Mouse (Mus musculus) C2C12 (cell line): ENCODE measurements around the gene Ap1s3. TPM values are rescaled to one million over a fixed set of nuclear protein-coding genes. Genes with fewer than 3 reads are reported as not detected.

Experiments
- H3K27me3 ChIP-seq: one replicate; pipeline ENCODE4 v1.6.1; 2011; ENCODE audit not compliant: control insufficient read depth, insufficient read depth, insufficient read length
- H3K36me3 ChIP-seq: one replicate; pipeline ENCODE4 v1.6.1; 2011; ENCODE audit not compliant: control insufficient read depth, insufficient read depth
- H3K4me3 ChIP-seq: one replicate; pipeline ENCODE4 v1.5.1; 2011; ENCODE audit warnings: mild to moderate bottlenecking, control low read depth; ENCODE audit not compliant: poor library complexity, insufficient read depth, severe bottlenecking
- H3K79me2 ChIP-seq: one replicate; pipeline ENCODE4 v1.6.1; 2011; ENCODE audit not compliant: control insufficient read depth, insufficient read depth
- H3K79me3 ChIP-seq: one replicate; pipeline ENCODE4 v1.6.1; 2011; ENCODE audit warnings: low read depth, control low read depth
- H3ac ChIP-seq: one replicate; pipeline ENCODE3; 2011; ENCODE audit warnings: low read depth; ENCODE audit not compliant: control insufficient read depth, insufficient read length
- CEBPB ChIP-seq: IDR thresholded peaks from one replicate; pipeline ENCODE4 v1.6.1; 2011; ENCODE audit warnings: low read depth, mild to moderate bottlenecking, control low read depth, moderate library complexity
- CTCF ChIP-seq: IDR thresholded peaks from one replicate; pipeline ENCODE4 v1.5.1; 2011; ENCODE audit not compliant: control insufficient read depth, insufficient read depth, insufficient read length
- FOSL1 ChIP-seq: IDR thresholded peaks from one replicate; pipeline ENCODE4 v1.8.0; 2011; ENCODE audit warnings: mild to moderate bottlenecking, low read length; ENCODE audit not compliant: poor library complexity, insufficient read depth, severe bottlenecking
- MAX ChIP-seq: IDR thresholded peaks from one replicate; pipeline ENCODE4 v1.6.1; 2011; ENCODE audit warnings: mild to moderate bottlenecking, control low read depth
- MYOD1 ChIP-seq: IDR thresholded peaks from one replicate; pipeline ENCODE4 v1.6.1; 2011; ENCODE audit warnings: low read depth; ENCODE audit not compliant: control insufficient read depth, insufficient read length
- MYOG ChIP-seq: IDR thresholded peaks from one replicate; pipeline ENCODE4 v1.6.1; 2011; ENCODE audit not compliant: control insufficient read depth, insufficient read length; ENCODE audit errors: extremely low read depth
- USF1 ChIP-seq: IDR thresholded peaks from one replicate; pipeline ENCODE4 v1.6.1; 2011; ENCODE audit warnings: low read depth, mild to moderate bottlenecking, control low read depth, moderate library complexity
- polyA plus RNA-seq: library from polyadenylated mRNA; unstranded; fragments of >200 nt; fragmentation: generic; extraction: Trizol; gene quantifications from one replicate; pipeline ENCODE4 v1.2.1, GENCODE M21; 2012; ENCODE audit warnings: missing spikeins

Ap1s3 gene
- polyA plus RNA-seq, 1 experiment = 1.4 TPM

GRCm38 (mm10) chr1:79657411-79657810, 14.4 kb downstream of the Ap1s3 start:
- TF ChIP-seq USF1 (no peak), CEBPB (no peak), MYOD1 (no peak), MAX (no peak), FOSL1 (no peak), MYOG (no peak), CTCF (no peak)
- Histone ChIP-seq H3K79me2 (no peaks in the 10 kb centered on the region), H3K27me3 (no peaks in the 10 kb centered on the region), H3K79me3 (no peaks in the 10 kb centered on the region), H3K36me3 (no peaks in the 10 kb centered on the region), H3ac (no peak overlapping the region), H3K4me3 (no peak overlapping the region)

- Histone ChIP-seq H3K27me3 (no peaks in the 10 kb centered on the region), H3K79me3 (no peaks in the 10 kb centered on the region)
Observed at GRCm38 (mm10) chr1:79655819-79656555, 15.8 kb downstream of the Ap1s3 start.

GRCm38 (mm10) chr1:79654948-79655347, 16.8 kb downstream of the Ap1s3 start:
- no peak for TF ChIP-seq MYOG
- TF ChIP-seq CTCF = no peak
- TF ChIP-seq USF1 = no peak
- no peak for TF ChIP-seq MAX
- TF ChIP-seq FOSL1 = no peak
- Histone ChIP-seq H3K79me3 (no peaks in the 10 kb centered on the region), H3K36me3 (no peaks in the 10 kb centered on the region), H3ac (no peak overlapping the region), H3K27me3 (no peaks in the 10 kb centered on the region), H3K4me3 (no peak overlapping the region), H3K79me2 (no peaks in the 10 kb centered on the region)

More at GRCm38 (mm10) chr1:79655819-79656555, 15.8 kb downstream of the Ap1s3 start:
- H3ac ChIP-seq = no peak overlapping the region
- no peak overlapping the region for H3K4me3 ChIP-seq
- H3K36me3 ChIP-seq = no peaks in the 10 kb centered on the region
- H3K79me2 ChIP-seq = no peaks in the 10 kb centered on the region
- TF ChIP-seq MAX (no peak), FOSL1 (no peak), MYOG (no peak), CTCF (no peak), CEBPB (no peak), USF1 (no peak), MYOD1 (no peak)

- Histone ChIP-seq H3K79me2 (no peaks in the 10 kb centered on the region), H3K79me3 (no peaks in the 10 kb centered on the region), H3ac (no peak overlapping the region), H3K27me3 (no peaks in the 10 kb centered on the region), H3K4me3 (no peak overlapping the region), H3K36me3 (no peaks in the 10 kb centered on the region)
- no peak for TF ChIP-seq MYOG
- TF ChIP-seq MAX = no peak
- no peak for TF ChIP-seq CEBPB
- TF ChIP-seq USF1 = no peak
- no peak for TF ChIP-seq CTCF
- TF ChIP-seq FOSL1 = no peak
- no peak for TF ChIP-seq MYOD1
Observed at GRCm38 (mm10) chr1:79643411-79644110, 28.2 kb downstream of the Ap1s3 start.

DNA sequence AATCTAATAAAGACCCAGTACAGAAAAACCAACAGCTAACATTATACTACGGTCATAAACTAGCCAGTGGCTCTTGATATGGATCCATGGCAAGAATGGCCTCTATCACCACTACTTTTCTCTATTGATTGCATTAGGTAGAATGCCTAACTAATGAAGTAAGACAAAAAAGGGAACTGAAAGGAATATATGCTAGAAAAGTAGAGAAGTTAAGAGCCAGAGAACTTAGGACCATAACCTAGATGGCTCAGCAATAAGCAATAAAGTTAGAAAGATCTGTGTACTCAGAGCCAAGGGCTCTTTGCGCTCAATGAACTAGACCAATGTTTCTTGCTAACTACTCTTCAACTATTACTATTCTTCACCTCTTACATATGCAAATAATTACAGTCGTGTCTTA, 29.1 kb downstream of the Ap1s3 start:
- H3K79me2 ChIP-seq = no peaks in the 10 kb centered on the region
- TF ChIP-seq MYOD1 (no peak), USF1 (no peak), MAX (no peak), FOSL1 (no peak), CTCF (no peak), CEBPB (no peak), MYOG (no peak)
- H3ac ChIP-seq = no peak overlapping the region
- no peaks in the 10 kb centered on the region for H3K27me3 ChIP-seq
- no peak overlapping the region for H3K4me3 ChIP-seq
- no peaks in the 10 kb centered on the region for H3K36me3 ChIP-seq
- H3K79me3 ChIP-seq = no peaks in the 10 kb centered on the region

- H3K4me3 ChIP-seq = no peak overlapping the region
- no peak for TF ChIP-seq FOSL1
- no peak for TF ChIP-seq USF1
- no peak for TF ChIP-seq MYOG
- TF ChIP-seq CEBPB = no peak
- no peak for TF ChIP-seq MAX
- no peak for TF ChIP-seq MYOD1
- TF ChIP-seq CTCF = no peak
- H3K27me3 ChIP-seq = no peaks in the 10 kb centered on the region
- no peaks in the 10 kb centered on the region for H3K36me3 ChIP-seq
- H3ac ChIP-seq = no peak overlapping the region
- H3K79me3 ChIP-seq = no peaks in the 10 kb centered on the region
- H3K79me2 ChIP-seq = no peaks in the 10 kb centered on the region
Observed at GRCm38 (mm10) chr1:79641355-79641754, 30.4 kb downstream of the Ap1s3 start.
